Comparison of ENCODE assay signal across 7 mouse cellular contexts in genomic region chr5:150673880-150674621, GRCm38 (mm10). TPM values are rescaled to one million over a fixed set of nuclear protein-coding genes. Genes with fewer than 3 reads are reported as not detected.
A peak's percentile ranks its signal among the peaks of the same experiment; 100 is the strongest.
DNase-seq lines count a peak whose midpoint lies in the region; TF ChIP-seq lines count a peak whose summit lies in the region.

No protein-coding gene starts in this region.

- peak; percentile 20 for DNase-seq in urinary bladder, postnatal 25 days (ENCODE audit: low spot score)
- DNase-seq in urinary bladder, adult 2 months (ENCODE audit: low spot score), result no peak
- peak; percentile 63 for DNase-seq in brain, embryonic 14.5 days (ENCODE audit: low read depth)
- peak; percentile 47 for DNase-seq in gastrocnemius, postnatal 10 days
- DNase-seq in kidney, postnatal 25 days, result peak; percentile 34 to 56
- DNase-seq in mesoderm, embryonic 11.5 days (ENCODE audit: low read depth, low spot score), result peak; percentile 54
- peak; percentile 11 to 18 for DNase-seq in spleen, postnatal 14 days (ENCODE audit: low spot score in 2 of 2)

- no peak for TF ChIP-seq CTCF in brain, embryonic 14.5 days (IDR thresholded peaks at IDR 0.05; ENCODE audit: borderline replicate concordance, extremely low read depth, insufficient read depth, insufficient read length)

- no peak for TF ChIP-seq POLR2A in brain, embryonic 14.5 days (IDR thresholded peaks at IDR 0.05; ENCODE audit: borderline replicate concordance, extremely low read depth, insufficient read depth, insufficient read length, poor library complexity, severe bottlenecking)

RNA-seq across cellular contexts. Expression of gene Pds5b, which starts 0.5 kb away (rescaled TPM):
- polyA plus RNA-seq in urinary bladder, adult 2 months (2012; rRNA removed), result 15.6 and 19.4 TPM in 2 replicates
- polyA plus RNA-seq in brain, embryonic 14.5 days (2012; rRNA removed), result 34.3 and 48.5 TPM in 2 replicates
- total RNA-seq in gastrocnemius, postnatal 10 days (2021), result 10 to 100 TPM; 23.6 to 31.9 TPM

RNA-seq across cellular contexts. Expression of gene N4bp2l2, which starts 8.1 kb away (rescaled TPM):
- polyA plus RNA-seq in urinary bladder, adult 2 months (2012; rRNA removed), result 28.7 and 30.1 TPM in 2 replicates
- polyA plus RNA-seq in brain, embryonic 14.5 days (2012; rRNA removed), result 24.7 and 31.0 TPM in 2 replicates
- total RNA-seq in gastrocnemius, postnatal 10 days (2021), result 10 to 100 TPM; 29.0 to 42.2 TPM
